Mouse (Mus musculus): ENCODE data around the gene Acot7. TPM values are rescaled to one million over a fixed set of nuclear protein-coding genes. Genes with fewer than 3 reads are reported as not detected.

Acot7 gene
- polyA plus RNA-seq, 1 experiment from 2014 or later = 102 TPM

GRCm38 (mm10) chr4:152243969-152244368, 66.0 kb downstream of the Acot7 start:
- no peaks in the 10 kb centered on the region for H3K27me3 ChIP-seq
- ATAC-seq (no peak), DNase-seq (ENCODE audit: low read depth, low spot score) (no peak)
- ChIA-PET POLR2A (interaction anchor here (1.1 kb wide), 1 partner anchor 24 kb away, joined by 3 read pairs; no protein-coding TSS in a partner anchor), CTCF (no interaction called here)
- in situ Hi-C loops (cut with MboI; ENCODE audit: low pct_unique_long_range_greater_than_20kb) = no loop called here
- TF ChIP-seq CTCF (IDR thresholded peaks at IDR 0.05) = no peak

- in situ Hi-C loops (cut with MboI; ENCODE audit: low pct_unique_long_range_greater_than_20kb) = no loop called here
- ATAC-seq (no peak), DNase-seq (ENCODE audit: low read depth, low spot score) (no peak)
- ChIA-PET POLR2A (no interaction called here), CTCF (interaction anchor here (0.8 kb wide), 1 partner anchor 8 kb away, joined by 3 read pairs; no protein-coding TSS in a partner anchor)
- TF ChIP-seq CTCF (IDR thresholded peaks at IDR 0.05) = no peak
- H3K27me3 ChIP-seq = no peaks in the 10 kb centered on the region
Measured at GRCm38 (mm10) chr4:152244545-152245522, 66.9 kb downstream of the Acot7 start.

GRCm38 (mm10) chr4:152246011-152246410, 68.1 kb downstream of the Acot7 start:
- H3K27me3 ChIP-seq = no peaks in the 10 kb centered on the region
- ChIA-PET CTCF (no interaction called here), POLR2A (no interaction called here)
- in situ Hi-C loops (cut with MboI; ENCODE audit: low pct_unique_long_range_greater_than_20kb) = no loop called here
- ATAC-seq (no peak), DNase-seq (ENCODE audit: low read depth, low spot score) (no peak)
- TF ChIP-seq CTCF (IDR thresholded peaks at IDR 0.05) = no peak

- no peak for TF ChIP-seq CTCF (IDR thresholded peaks at IDR 0.05)
- DNase-seq (ENCODE audit: low read depth, low spot score) (no peak), ATAC-seq (no peak)
- POLR2A ChIA-PET = interaction anchor here (0.6 kb wide), 1 partner anchor 68 kb away, joined by 3 read pairs; no protein-coding TSS in a partner anchor
- H3K27me3 ChIP-seq = no peaks in the 10 kb centered on the region
- CTCF ChIA-PET = interaction anchor here (1.3 kb wide), 1 partner anchor 9 kb away, joined by 3 read pairs; no protein-coding TSS in a partner anchor
- in situ Hi-C loops (cut with MboI; ENCODE audit: low pct_unique_long_range_greater_than_20kb) = no loop called here
Measured at GRCm38 (mm10) chr4:152247195-152247594, 69.3 kb downstream of the Acot7 start.

- DNase-seq (ENCODE audit: low read depth, low spot score) (no peak), ATAC-seq (no peak)
- POLR2A ChIA-PET = no interaction called here
- no peaks in the 10 kb centered on the region for H3K27me3 ChIP-seq
- CTCF ChIA-PET = no interaction called here
- in situ Hi-C loops (cut with MboI; ENCODE audit: low pct_unique_long_range_greater_than_20kb) = no loop called here
- no peak for TF ChIP-seq CTCF (IDR thresholded peaks at IDR 0.05)
Measured at GRCm38 (mm10) chr4:152250615-152251014, 72.7 kb downstream of the Acot7 start.

GRCm38 (mm10) chr4:152253183-152253759, 75.3 kb downstream of the Acot7 start:
- in situ Hi-C loops (cut with MboI; ENCODE audit: low pct_unique_long_range_greater_than_20kb) = no loop called here
- no peaks in the 10 kb centered on the region for H3K27me3 ChIP-seq
- ChIA-PET CTCF (no interaction called here), POLR2A (no interaction called here)
- DNase-seq (ENCODE audit: low read depth, low spot score) = no peak
- TF ChIP-seq CTCF (IDR thresholded peaks at IDR 0.05) = no peak
- no peak for ATAC-seq

GRCm38 (mm10) chr4:152257070-152257469, 79.1 kb downstream of the Acot7 start:
- ChIA-PET CTCF (interaction anchor here (1.3 kb wide), 1 partner anchor 10 kb away, joined by 3 read pairs; no protein-coding TSS in a partner anchor), POLR2A (interaction anchor here (1.0 kb wide), 1 partner anchor 16 kb away, joined by 3 read pairs; the partner anchor contains the start of gene Gpr153)
- DNase-seq (ENCODE audit: low read depth, low spot score) (no peak), ATAC-seq (no peak)
- no peaks in the 10 kb centered on the region for H3K27me3 ChIP-seq
- TF ChIP-seq CTCF (IDR thresholded peaks at IDR 0.05) = no peak
- in situ Hi-C loops (cut with MboI; ENCODE audit: low pct_unique_long_range_greater_than_20kb) = no loop called here

GRCm38 (mm10) chr4:152260451-152260850, 82.5 kb downstream of the Acot7 start:
- no peak for DNase-seq (ENCODE audit: low read depth, low spot score)
- H3K27me3 ChIP-seq = no peaks in the 10 kb centered on the region
- no peak for TF ChIP-seq CTCF (IDR thresholded peaks at IDR 0.05)
- no peak for ATAC-seq
- in situ Hi-C loops (cut with MboI; ENCODE audit: low pct_unique_long_range_greater_than_20kb) = no loop called here
- CTCF ChIA-PET = no interaction called here
- POLR2A ChIA-PET = no interaction called here

GRCm38 (mm10) chr4:152262187-152262586, 84.3 kb downstream of the Acot7 start:
- no peaks in the 10 kb centered on the region for H3K27me3 ChIP-seq
- CTCF ChIA-PET = interaction anchor here (0.8 to 2.9 kb wide), 4 partner anchors 11 to 172 kb away, joined by 3 to 11 read pairs (median 4); no protein-coding TSS in a partner anchor
- DNase-seq (ENCODE audit: low read depth, low spot score) (no peak), ATAC-seq (no peak)
- no peak for TF ChIP-seq CTCF (IDR thresholded peaks at IDR 0.05)
- POLR2A ChIA-PET = no interaction called here
- in situ Hi-C loops (cut with MboI; ENCODE audit: low pct_unique_long_range_greater_than_20kb) = no loop called here

GRCm38 (mm10) chr4:152263089-152263488, 85.2 kb downstream of the Acot7 start:
- H3K27me3 ChIP-seq = no peaks in the 10 kb centered on the region
- ChIA-PET CTCF (interaction anchor here (1.8 to 2.9 kb wide), 2 partner anchors 10 to 171 kb away, joined by 3 to 11 read pairs; no protein-coding TSS in a partner anchor), POLR2A (no interaction called here)
- no peak for TF ChIP-seq CTCF (IDR thresholded peaks at IDR 0.05)
- no peak for ATAC-seq
- DNase-seq (ENCODE audit: low read depth, low spot score) = no peak
- in situ Hi-C loops (cut with MboI; ENCODE audit: low pct_unique_long_range_greater_than_20kb) = no loop called here
